Mouse (Mus musculus) bone marrow macrophage, adult 2 months (primary cell): ENCODE data around the gene Rhbdf2. TPM values are rescaled to one million over a fixed set of nuclear protein-coding genes. Genes with fewer than 3 reads are reported as not detected.
"Not testable (repeated sequence)": the region's sequence is repeated elsewhere in the genome, so short reads cannot be mapped to it uniquely, and the experiment has no call there.

Source experiments
- H3K27ac ChIP-seq: 2 replicates; pipeline ENCODE4 v1.5.1; 2012; ENCODE audit warnings: low read depth, low read length; ENCODE audit not compliant: insufficient read depth
- H3K4me1 ChIP-seq: 2 replicates; pipeline ENCODE4 v1.6.1; 2012; ENCODE audit warnings: low read length; ENCODE audit not compliant: control insufficient read depth, insufficient read depth
- H3K4me3 ChIP-seq: 2 replicates; pipeline ENCODE4 v1.5.1; 2012; ENCODE audit warnings: mild to moderate bottlenecking, low read length, moderate library complexity; ENCODE audit not compliant: insufficient read depth
- CTCF ChIP-seq: IDR thresholded peaks from 2 replicates; pipeline ENCODE4 v1.5.1; 2012; ENCODE audit warnings: low read depth, mild to moderate bottlenecking, low read length, moderate library complexity
- POLR2A ChIP-seq: IDR thresholded peaks from 2 replicates; pipeline ENCODE4 v1.6.1; 2012; ENCODE audit warnings: mild to moderate bottlenecking, low read depth, low read length, borderline replicate concordance
- polyA plus RNA-seq: library from polyadenylated mRNA; stranded (reverse); fragments of >200 nt; gene quantifications from 2 replicates; pipeline ENCODE4 v1.2.4, GENCODE M21; 2012; ENCODE audit not compliant: missing spikeins, insufficient read depth, insufficient read length

Gene Rhbdf2
- polyA plus RNA-seq, 1 experiment = 37.5 TPM

DNA sequence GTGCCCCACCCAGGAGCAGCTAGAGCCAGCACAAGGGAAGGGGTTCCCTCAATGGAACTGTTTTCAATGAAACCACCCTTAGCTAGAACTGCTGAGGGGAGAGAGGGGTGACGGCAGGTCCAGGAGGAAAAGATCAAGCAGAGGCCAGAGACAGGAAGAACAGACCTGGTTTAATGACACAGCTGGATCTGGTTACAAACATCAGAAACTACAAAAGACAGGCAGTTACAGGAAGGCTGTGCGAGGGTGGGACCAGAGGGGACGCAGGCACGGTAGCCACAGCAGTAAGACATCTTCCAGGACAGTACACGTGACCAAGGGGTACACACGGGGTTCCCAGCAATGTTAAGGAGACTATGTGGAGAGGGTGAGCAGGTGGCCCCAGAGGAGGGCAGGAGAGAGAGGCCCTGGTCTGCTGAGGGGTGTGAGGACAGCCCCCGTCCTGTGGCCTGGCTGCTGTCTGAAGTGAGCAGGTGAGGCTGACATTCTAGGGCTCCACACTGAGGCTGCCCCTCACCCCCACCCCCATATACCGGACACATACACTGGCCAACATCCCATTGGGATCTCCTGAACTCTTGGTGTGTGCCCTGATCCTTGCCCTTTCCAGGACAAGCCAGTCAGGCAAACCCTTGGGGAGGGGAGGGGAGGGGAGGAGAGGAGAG, 18.8 kb upstream of the Rhbdf2 start:
- TF ChIP-seq POLR2A (no peak), CTCF (no peak)
- H3K4me1 ChIP-seq = peaks cover 3% of the 10 kb centered on the region
- no peak overlapping the region for H3K27ac ChIP-seq
- H3K4me3 ChIP-seq = no peak overlapping the region

GRCm38 (mm10) chr11:116644225-116645112, 17.6 kb upstream of the Rhbdf2 start:
- Histone ChIP-seq H3K27ac (no peak overlapping the region), H3K4me3 (no peak overlapping the region), H3K4me1 (peaks cover 3% of the 10 kb centered on the region)
- TF ChIP-seq CTCF = no peak
- TF ChIP-seq POLR2A = no peak

- H3K27ac ChIP-seq = no peak overlapping the region
- peaks cover 3% of the 10 kb centered on the region for H3K4me1 ChIP-seq
- no peak for TF ChIP-seq CTCF
- TF ChIP-seq POLR2A = no peak
- no peak overlapping the region for H3K4me3 ChIP-seq
These were observed 16.9 kb upstream of the Rhbdf2 start for GRCm38 (mm10) chr11:116643579-116644224.

DNA sequence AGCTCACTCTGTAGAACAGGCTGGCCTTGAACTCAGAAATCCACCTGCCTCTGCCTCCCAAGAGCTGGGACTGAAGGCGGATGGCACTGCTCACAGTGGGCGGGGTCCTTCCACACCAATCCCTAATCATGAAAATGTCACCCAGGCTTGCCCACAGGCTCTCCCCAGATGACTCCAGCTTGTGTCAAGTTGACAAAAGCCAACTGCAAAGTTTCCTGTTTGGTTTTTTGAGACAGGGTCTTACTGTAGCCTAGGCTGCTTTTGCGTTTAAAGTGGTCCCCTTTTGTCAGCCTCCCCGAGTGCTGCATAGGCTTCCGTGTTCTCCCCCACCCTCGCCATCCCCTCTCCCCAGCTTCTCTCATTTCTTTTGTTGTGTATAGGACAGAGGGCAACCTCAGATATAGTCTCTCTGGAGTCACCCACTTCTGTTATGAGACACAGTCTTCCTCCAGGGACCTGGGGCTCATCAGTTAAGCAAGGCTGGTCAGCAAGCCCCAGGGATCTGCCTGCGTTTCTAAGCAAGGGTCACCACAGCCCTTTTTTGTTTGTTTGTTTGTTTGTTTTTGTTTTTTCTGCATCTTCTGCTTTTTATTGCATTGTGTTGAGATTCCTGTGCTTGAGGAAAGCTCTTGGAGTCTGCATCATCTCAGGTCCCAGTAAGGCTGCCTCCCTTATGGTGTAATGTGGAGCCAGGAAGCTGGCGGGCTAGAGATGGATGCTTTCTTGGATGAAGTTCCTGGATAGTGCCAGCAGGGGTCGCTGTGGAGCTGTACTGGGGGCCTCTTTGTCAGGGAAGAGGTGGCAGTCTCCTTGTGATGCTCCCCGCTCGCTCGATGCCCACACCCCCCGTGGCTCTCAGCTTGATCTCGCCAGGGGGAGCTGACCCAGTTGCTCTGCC, 16.1 kb upstream of the Rhbdf2 start:
- Histone ChIP-seq H3K27ac (no peak overlapping the region), H3K4me1 (no peaks in the 10 kb centered on the region), H3K4me3 (no peak overlapping the region)
- TF ChIP-seq CTCF (peak; percentile 72), POLR2A (no peak)

- no peak overlapping the region for H3K4me3 ChIP-seq
- no peaks in the 10 kb centered on the region for H3K4me1 ChIP-seq
- no peak overlapping the region for H3K27ac ChIP-seq
- TF ChIP-seq CTCF (no peak), POLR2A (no peak)
These were observed 14.9 kb upstream of the Rhbdf2 start for GRCm38 (mm10) chr11:116641731-116642130.

GRCm38 (mm10) chr11:116641168-116641567, 14.3 kb upstream of the Rhbdf2 start:
- Histone ChIP-seq H3K27ac (no peak overlapping the region), H3K4me1 (no peaks in the 10 kb centered on the region), H3K4me3 (no peak overlapping the region)
- TF ChIP-seq CTCF (no peak; the same call in 1 of the 2 replicates), POLR2A (no peak)

- H3K4me1 ChIP-seq, H3K27ac ChIP-seq, H3K4me3 ChIP-seq: not testable (repeated sequence)
These were observed 9.8 kb upstream of the Rhbdf2 start for GRCm38 (mm10) chr11:116636607-116637006.

DNA sequence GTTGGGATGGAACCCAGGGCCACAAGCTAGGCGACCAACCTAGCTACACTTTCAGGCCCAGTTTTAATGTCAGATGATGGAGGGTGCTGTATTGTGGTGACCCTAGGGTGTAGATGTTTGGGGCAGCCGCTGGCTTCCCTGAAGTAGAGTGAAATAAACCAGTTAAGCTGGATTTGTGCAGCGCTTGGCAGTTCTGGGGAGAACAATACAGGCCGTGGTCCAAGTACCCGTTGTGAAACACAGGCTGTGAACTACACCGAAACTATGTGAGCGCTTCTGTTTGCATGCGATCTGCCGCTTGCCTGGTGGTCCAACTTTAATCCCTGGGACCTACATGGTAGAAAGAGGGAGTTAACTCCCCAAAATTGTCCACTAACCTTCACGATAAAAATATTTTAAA, 6.1 kb upstream of the Rhbdf2 start:
- no peak overlapping the region for H3K27ac ChIP-seq
- 0 out of 2 replicates have a peak, but pooled peaks cover 6% of the 10 kb centered on the region for H3K4me1 ChIP-seq
- TF ChIP-seq POLR2A (no peak), CTCF (no peak)
- no peak overlapping the region for H3K4me3 ChIP-seq

DNA sequence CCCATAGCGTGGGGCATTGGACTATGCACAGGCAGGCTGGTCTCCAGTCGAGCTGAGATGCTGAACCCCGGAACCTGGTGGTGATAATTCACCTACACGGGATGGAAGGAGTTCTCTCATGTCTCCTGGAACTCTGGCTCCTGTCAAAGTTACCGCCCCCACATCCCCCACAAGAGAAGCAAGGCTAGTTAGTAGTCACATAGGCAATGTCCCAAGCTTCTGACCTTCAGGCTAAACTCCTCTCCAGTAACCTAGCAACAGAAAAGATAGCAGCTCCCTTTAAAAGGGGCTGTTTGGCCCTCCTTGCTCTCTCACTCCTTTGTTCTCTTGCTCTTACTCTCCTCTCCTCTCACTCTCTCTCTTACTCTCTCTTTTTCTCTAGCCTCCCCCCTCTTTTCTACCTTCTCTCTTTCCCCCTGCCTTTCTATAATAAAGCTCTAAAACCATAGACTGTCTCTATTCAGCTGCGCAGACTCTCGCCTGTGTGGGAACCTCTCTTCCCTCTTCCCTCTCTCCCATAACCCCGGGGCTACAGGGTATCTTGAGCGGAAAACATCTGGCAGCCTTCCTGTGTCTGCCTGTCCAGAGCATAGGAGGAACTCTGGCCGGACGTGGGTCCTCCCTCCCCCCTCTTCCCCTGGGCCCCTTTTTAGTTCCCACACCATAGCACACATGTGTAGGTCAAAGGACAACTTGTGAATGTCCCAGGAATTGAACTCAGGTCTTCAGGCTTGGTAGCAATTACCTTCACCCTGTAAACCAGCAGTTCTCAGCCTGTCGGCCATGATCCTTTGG, 3.5 kb upstream of the Rhbdf2 start:
- TF ChIP-seq CTCF (no peak), POLR2A (no peak)
- Histone ChIP-seq H3K4me3 (no peak overlapping the region), H3K4me1 (peaks cover 9% of the 10 kb centered on the region), H3K27ac (no peak overlapping the region)

DNA sequence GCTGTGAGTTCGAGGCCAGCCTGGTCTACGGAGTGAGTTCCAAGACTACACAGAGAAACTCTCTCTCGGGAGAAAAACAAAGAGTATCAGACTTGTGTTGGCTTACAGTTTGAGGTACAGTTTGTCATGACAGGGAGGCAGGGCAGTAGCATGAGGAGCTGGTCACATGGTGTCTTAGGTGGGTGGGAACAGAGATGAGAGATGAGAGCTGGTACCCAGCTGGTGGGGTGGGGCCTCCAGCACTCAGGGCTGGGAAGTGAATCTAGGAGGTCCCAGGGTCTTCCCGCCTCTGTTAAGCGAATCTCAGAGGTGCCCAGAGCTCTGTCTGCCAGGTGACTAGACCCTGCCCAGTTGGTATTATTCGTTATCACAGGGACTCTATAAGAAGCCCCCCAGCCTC, 2.7 kb upstream of the Rhbdf2 start:
- Histone ChIP-seq H3K4me3 (no peak overlapping the region), H3K4me1 (peaks cover 18% of the 10 kb centered on the region), H3K27ac (no peak overlapping the region)
- TF ChIP-seq POLR2A = no peak
- TF ChIP-seq CTCF = no peak
